Mouse (Mus musculus) urinary bladder, adult 2 months (tissue): ENCODE measurements around the gene Atxn2l. TPM values are rescaled to one million over a fixed set of nuclear protein-coding genes. Genes with fewer than 3 reads are reported as not detected.
"Not testable (repeated sequence)": the region's sequence is repeated elsewhere in the genome, so short reads cannot be mapped to it uniquely, and the experiment has no call there.

Experiments
- DNase-seq: peaks from one replicate; pipeline ENCODE4 v3.0.0; 2022; ENCODE audit warnings: low spot score
- polyA plus RNA-seq: library from polyadenylated mRNA; depleted of rRNA; stranded (reverse); fragments of >200 nt; gene quantifications from 2 replicates; pipeline ENCODE4 v1.2.3, GENCODE M21; 2012

Gene Atxn2l
- polyA plus RNA-seq, 1 experiment: 59.3 TPM

DNA sequence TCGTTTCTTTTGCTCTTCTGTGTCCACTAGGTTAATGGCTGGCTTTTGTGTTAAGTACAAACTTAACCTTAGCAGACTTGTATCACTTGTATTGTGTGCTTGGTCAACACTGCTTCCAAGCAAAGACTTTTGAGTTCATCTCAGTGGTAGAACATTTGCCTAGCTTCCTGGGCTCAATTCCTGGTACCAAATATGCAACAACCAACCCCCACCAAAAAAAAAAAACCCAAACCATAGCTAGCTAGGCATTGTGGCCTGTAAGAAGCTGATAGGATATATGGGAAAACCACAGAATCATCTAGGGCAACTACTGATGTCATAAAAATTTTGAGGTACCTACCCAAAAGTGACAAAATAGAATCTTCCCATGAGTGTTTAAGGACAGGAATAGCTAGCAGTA is 12.2 kb downstream of the Atxn2l start:
- no peak for DNase-seq

DNA sequence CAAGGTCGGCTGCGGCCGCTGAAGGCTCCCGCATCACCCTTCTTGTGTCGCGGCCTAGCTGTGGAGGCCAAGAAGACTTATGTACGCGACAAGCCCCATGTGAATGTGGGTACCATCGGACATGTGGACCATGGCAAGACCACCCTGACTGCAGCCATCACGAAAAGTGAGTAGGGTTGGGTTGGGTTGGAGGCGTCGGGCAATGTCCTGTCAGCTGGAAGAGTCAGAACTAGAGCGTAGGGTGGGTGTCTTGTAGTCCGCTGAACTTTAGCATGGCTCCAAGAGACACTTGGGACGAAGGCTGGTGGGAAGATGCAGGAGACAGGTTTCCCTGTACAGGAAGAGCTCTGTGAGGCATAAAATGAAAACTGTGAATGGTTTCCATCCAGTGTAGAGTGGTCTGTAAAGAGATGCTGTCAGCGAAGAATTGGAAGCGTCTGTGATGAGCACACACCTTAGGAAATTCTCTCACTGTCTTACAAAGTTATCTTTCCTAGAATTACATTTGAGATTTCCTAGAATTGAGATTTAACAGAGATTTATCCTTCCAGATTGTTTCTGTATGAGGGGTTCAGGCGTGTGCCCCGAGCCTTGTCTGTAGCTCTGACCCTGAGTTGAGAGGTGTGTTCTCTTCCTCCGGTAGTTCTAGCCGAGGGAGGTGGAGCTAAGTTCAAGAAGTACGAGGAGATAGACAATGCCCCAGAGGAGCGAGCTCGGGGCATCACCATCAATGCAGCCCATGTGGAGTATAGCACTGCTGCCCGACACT is 15.4 kb downstream of the Atxn2l start:
- not testable (repeated sequence) for DNase-seq

DNA sequence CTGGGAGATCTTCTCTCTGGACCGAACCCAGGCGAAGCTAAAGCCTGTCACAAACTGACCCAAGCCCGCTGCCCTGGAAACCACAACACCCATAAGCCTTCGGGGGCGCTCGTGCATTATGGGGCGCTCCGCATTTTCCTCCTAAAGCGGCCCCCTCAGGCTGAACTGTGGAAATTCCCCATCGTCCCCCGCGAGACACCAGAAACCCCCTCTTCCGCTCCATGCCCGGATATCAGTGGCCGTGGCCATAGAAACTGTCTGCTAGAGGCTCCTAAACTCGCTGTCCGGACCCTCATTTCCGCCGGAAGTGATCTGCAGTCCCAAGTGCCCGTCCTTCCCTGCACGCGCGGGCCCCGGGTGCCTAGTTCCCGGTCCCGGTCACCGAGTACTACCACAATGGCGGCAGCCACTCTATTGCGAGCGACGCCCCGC is 16.2 kb downstream of the Atxn2l start, which contains the start of gene Tufm:
Tufm (plus strand) TSS at position 310 of the 432 bp plus-strand sequence.
- peak; percentile 79 for DNase-seq

DNA sequence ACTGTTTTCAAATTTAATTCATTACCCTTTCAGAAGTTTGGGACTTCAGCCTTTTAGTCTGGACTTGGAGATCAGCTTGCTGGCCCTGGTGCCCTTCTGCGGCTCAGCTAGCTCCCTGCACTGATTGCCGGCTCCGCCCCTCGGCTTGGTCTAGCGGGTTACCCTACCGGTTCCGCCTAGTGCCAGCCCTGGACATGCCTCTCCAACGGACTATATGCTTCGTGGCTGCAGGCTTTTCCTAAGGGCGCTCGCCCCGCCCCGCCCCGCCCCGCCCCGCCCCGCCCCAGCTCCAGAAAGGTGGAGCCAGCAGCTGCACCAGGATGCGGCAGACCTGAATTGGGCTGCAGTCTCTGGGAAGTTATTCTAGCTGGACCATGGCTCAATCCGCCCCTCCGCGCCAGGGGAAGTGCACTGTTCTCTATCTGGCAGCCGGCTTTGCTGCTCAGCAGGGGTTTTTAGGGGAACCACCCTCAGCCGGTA is 20.8 kb downstream of the Atxn2l start:
- peak; percentile 78 for DNase-seq

DNA sequence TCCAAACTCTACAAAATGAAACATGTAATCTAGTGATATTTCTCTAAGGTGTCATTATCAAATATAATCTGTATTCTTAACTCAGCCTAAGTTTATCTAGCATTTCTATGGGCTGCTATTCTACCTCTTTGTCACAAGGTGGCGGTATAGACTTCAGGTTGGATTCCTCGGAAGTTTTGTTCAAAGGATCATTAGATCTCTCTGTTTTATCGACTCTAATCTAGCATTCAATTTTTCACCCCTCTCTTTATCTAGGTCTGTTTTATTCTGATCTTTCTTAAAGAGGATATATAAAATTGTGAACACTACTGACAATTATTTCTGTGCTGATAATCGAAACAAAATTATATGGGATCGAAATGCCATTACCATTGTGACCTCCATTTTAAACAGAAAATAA is 21.5 kb downstream of the Atxn2l start:
- no peak for DNase-seq

DNA sequence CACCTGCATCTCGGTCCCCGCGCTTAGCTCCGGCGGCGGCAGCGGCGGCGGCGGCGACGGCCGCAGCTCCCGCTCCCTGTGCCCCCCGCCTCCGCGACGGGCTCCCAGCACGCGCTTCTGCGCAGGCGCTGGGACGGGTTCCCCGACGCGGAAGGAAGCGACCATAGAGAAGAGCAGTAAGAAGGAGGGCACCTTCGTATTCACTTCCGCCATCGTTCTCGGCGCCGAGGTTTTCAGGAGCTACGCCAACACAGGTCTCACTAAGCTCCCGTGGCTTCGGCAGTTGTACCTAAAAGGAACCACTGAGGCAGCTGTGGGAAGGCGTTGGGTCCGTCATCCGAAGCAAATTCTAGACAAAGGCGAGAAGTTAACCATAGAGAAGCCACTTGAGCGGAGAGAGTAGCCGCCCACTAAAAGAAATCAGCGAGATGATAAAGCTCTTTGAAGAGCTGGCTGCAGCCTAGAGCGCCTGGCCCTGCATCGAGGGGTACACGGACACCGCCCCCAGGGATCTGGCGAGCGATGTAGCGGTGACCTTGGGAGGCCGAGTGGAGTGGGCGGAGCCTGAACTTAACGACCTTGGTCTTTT is 28.1 kb downstream of the Atxn2l start, which contains the start of gene Sh2b1:
Sh2b1 (minus strand) TSS at position 432 of the 589 bp plus-strand sequence.
- DNase-seq: peak; percentile 73

DNA sequence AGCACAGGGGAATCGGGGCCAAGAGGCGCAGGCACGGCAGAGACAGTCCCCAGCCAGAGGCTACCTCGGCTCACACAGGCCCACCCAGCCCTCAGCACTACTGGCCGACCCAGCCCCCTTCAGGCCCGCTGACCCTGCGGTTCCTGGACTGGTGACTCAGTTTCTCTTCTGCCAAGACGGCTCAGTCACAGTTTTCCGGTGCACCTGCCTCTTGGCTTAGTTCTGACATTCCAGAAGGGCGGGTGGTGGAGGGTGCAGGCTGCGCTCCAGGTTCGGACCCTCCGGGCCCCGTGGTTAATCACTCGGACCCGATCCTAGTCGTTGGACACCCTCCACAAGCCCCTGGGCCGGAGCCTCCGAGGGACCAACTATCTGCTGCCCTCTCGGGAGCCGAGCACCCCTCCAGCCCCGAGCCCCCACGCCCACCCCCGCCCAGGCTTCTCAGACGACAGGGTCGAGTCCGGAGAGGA is 28.7 kb downstream of the Atxn2l start:
- DNase-seq: no peak

DNA sequence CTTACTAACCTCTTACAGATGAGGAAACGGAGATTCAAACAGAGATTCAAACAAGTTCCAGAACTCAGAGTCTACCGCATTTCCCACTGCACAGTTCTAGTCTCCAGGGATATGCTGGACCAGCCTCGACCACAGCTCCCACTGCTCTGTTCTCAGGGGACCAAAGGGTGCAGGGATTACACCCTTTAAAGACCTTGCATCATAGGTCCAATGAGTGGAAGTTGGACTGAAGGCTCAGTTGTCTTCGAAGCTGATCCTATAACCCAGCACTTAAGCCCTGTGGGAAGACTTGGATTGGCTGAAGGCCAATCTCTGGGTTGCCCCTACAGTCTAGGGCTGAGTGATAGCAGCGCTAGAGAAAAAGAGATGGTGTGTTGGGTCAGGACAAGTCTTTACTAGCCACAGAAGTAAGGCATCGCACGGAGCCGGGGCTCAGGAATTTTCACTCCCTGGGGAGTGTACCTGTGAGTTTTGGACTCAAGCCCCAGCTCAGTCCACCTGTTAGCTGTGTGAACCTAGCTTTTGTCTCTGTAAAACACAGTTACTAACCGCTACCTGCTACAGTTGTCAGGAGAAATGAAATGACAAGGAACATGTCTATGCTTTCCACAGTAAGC is 29.7 kb downstream of the Atxn2l start:
- no peak for DNase-seq

DNA sequence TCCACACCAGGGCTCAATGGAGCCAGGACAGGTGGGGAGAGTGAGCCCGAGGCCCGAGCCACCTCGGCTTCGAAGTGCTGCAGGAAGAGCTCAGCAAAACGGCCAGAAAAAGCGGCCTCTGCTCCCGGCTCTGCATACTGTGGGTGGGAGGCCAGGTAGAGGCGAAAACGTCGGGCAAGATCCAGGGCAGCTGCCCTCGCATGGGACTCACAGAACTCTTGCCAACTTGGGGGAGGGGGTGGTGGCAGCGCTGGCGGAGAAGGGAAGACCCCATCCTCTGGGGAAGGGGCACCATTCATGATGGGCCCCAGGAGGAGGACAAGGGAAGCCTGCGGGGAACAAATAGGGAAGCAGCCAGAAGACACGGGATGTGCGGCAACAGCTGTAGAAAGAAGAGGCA is 30.5 kb downstream of the Atxn2l start:
- DNase-seq: no peak

DNA sequence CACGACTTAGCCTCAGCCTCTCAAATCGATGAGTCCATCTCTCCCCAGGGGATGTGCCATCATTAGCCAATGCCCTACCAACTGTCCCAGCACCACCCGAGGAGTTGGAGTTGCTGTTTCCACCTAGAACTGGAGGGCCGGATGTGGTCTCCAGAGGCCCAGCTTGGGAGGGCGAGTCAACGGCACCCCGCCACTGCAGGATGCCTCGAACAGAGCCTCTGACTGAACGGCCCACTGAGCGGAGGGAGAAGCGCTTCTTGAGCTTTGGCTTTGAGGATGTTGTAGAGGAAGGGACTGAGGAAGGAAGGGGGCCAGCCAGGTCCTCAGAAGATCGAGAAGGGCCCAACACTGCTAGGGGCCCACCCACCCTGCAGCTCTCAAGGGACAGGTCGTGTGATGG is 30.9 kb downstream of the Atxn2l start:
- DNase-seq: no peak

DNA sequence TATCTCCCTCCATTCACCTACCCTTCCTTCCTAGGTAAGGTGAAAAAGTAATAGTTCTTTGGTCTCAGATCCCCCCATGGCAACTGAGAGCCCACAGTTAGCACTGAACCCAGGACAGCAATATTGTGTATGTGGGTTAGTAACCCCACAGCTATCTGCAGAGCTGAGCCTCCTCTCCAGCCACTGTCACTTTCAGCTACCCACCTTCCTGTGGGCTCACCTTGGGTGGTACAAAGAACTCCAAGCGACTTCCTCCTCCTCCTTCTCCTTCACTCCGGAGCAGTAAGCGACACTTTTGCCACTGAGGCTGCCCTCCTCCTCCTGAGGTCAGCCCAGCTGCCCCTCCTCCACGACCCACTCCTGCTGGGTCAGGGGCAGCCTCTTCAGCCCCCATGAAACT is 31.4 kb downstream of the Atxn2l start:
- DNase-seq: no peak

DNA sequence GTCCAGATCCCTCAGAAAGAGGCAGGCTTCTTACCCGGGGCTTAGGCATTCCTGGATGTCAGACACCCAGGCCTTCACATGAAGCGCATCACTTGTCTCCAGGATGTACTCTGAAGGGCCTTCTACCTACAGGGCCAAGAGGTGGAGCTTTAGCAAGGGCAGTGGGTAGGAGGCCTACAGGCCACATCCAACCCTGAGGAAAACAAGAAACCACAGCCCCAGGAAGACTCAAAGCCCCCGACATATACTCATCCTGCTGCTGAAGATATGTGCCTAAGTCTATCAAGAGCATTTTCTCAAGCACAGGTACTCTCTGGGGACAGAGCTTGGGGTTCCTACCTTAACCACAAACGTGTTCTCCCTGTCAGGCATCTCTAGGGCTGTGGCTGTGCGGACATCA is 31.9 kb downstream of the Atxn2l start:
- DNase-seq: no peak

DNA sequence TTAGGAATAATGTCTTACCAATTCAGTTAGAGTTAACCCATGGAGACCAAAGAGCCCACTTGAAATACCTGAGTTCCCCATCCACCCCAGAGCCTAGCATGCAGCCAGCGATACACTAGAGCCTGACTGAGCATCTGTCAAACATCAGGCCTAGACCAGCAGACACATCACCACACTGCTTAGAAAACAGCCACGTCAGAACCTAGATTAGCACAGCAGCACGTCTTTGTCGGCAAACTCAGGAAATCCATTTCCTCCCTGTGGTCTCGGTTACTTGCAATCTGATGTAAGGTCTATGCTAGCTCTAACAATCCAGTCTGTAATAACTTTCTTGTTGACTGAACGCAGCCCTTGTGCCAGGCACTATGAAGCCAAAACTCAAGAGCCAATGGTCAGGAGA is 33.2 kb downstream of the Atxn2l start:
- no peak for DNase-seq

DNA sequence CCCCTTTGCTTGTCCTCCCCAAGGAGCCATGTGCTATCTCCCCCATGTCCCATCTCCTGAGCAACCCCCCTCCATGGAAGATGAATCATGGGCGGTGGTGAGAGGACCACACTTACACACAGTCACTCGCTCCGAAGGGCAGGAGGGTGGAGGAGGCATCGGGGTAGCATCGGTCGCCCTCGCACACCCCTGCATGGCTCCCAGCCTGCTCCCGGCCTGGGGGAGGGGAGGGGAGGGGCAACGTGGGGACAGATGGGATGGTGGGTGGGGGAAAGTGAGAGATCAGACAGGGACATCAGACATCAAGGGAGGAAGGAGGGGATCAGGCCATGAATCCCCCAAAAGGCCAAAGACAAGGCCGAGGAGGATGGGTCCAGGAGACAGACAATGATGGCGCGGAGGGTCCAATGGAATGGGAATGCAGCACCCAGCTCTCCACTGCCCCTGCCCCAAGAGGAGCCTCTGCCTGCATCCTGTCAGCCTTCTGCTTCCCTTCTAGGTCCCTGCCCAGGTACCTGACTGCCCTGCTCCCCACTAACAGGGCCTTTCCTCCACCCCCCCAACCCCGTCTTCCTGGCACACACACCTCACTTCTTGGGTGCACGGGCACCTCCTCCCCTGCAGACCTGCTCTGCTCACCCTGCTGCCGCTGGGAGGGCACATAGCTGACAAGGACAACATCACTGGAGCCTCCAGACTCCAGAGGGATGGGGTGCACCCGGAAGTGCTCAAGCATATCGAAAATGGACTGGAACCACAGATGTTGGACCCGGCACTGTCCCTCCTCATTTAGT is 35.2 kb downstream of the Atxn2l start:
- DNase-seq: no peak

DNA sequence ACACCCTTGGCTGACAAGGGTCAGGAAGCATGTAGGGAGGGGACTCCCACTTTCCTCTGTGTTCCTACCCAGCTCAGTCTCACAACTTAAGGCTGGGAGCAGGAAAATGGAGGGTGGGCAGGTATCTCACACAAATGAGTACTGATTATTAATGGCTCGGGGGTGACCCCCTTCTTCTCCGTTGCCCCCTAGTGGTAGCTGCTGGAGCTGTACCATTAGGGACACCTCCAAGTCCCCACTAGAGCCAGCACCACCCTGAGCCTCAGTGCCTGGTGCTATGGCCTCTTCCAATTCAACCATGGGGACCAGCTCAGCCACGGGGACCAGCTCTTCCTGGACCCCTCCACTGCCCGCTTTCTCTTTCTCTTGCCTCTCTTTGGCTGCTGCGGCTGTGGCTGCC is 36.0 kb downstream of the Atxn2l start:
- DNase-seq: no peak

DNA sequence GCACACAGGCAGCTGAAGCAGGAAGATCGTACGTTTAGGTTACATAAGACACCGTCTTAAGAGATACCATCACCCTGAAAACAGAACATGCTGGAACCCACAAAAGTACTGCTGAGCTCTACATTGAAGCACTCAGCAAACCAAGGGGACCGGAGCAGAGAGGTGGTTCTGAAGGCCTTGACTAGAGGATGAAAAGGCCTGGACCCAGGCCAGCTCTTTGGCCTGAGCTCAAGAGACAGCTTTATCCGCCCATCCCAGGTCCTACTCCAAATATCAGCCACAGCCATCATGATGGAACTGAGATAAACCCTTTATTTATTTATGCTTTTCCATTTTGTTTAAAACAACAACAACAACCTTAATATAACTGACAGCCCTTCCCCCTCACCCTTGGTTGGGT is 36.5 kb downstream of the Atxn2l start:
- no peak for DNase-seq

DNA sequence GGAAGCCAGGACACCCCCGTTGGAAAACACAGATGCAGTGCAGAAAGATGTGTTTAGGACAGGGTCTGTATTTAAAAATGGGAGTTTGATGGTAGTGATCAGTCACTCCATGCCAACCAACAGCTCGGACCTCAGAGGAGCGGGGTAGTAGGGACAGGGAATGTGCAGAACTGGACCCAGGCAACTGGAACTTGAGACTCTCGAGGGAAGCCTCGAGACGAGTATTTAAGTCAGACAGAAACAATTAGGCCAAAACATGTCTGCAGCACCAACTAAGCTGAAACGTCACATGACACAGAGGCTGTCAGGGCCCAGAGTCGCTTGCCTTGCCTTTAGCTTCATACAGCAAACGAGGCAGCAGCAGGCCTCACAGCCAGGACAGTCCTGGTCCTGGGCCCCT is 37.1 kb downstream of the Atxn2l start:
- DNase-seq: no peak

DNA sequence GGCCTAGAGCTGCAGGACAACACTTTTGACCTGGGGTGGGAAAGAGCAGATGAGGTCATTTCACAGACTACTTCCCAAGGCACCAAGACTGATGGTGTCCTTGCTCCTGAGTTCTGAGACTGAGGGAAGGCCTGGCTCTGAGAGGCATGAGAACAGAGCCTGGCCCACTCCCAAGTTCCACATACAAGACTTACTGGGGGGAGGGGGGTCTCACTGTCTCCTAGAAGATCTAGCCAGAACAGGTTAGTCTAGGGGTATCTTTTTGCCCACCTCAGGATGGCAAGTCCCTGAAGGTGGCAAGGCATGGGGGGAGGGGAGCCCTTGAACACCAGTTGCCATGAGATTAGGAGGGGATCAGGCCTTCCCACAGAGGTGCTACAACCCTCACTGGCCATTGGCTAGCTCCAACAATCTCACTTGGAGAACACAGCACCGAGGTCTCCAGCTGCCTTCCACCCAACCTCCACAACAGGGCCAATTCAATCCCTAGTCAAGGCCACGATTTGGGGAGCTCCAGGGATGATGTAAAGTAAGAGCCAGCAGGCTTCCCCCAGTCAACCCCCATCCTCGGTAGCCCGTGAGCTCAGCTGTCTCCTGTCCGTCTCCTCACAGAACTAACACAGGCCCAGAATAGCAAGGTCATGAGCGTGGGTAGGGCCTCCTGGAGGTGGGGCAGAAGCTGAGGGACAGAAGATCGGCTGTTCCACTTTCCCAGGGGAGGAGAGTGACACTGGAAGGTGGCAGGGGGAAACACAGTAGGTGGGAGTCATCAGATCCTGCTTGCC is 37.8 kb downstream of the Atxn2l start:
- no peak for DNase-seq

DNA sequence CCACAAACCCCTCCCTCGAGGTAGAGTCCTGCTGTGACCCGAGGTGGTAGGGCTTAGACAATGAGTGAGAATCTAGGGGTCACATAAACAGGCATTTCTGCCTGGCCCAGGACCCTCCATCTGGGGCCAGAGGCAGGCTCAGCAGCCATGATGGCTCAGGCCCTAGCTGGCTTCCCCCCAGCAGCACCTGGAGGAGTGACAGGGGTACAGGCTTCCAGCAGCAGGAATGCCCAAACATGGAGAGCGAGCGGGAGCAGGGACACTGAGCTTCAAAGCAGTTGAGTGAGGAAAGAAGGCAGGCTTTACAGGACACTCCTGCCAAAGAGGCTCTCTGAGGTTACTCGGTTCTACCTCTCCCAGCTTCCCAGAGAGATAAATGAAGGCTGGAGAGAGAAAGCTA is 38.4 kb downstream of the Atxn2l start:
- no peak for DNase-seq

DNA sequence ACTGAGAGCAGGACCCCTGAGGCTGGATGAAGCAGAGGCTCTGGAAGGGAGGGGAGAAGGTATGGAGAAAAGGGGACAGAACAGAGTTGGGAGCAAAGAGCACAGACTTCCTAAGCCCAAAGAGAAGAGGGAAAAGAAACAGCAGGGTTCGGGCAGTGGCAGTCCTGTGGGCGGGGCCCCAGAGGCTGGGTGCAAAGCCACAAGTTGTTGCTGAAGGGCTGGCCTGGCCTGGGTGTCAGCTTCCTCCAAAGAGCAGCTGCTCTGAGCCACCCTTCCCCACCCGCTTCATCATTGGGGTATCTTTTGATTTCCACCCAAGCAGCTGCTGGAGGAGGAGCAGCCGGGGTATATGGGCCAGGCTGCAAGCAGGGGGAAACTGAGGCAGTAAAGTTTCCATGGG is 39.1 kb downstream of the Atxn2l start:
- no peak for DNase-seq

DNA sequence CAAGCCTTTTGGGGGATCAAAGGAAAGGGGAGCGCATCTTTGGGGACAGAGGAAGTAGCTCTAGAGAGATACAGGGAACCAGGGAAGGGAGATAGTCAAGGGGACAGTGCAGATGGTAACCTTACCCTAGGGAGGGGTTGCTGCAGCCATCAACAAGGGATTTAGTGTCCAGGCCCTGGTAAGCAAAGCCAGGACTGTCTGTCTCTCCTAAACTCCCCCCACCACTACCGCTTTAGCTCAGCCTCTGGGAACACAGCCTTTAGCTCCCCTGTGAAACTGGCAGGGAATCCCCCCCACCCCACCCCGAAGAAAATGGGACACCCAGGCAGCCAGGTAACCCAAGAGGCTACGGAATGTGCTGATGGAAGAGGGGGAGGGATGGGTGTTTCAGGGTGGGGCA is 39.7 kb downstream of the Atxn2l start:
- no peak for DNase-seq
